Mouse (Mus musculus) urinary bladder, postnatal 25 days (tissue): ENCODE data around the gene Parp3.

ENCODE experiments used
- DNase-seq: peaks from one replicate; pipeline ENCODE4 v3.0.0; 2022; ENCODE audit warnings: low spot score

The Parp3 gene

DNA sequence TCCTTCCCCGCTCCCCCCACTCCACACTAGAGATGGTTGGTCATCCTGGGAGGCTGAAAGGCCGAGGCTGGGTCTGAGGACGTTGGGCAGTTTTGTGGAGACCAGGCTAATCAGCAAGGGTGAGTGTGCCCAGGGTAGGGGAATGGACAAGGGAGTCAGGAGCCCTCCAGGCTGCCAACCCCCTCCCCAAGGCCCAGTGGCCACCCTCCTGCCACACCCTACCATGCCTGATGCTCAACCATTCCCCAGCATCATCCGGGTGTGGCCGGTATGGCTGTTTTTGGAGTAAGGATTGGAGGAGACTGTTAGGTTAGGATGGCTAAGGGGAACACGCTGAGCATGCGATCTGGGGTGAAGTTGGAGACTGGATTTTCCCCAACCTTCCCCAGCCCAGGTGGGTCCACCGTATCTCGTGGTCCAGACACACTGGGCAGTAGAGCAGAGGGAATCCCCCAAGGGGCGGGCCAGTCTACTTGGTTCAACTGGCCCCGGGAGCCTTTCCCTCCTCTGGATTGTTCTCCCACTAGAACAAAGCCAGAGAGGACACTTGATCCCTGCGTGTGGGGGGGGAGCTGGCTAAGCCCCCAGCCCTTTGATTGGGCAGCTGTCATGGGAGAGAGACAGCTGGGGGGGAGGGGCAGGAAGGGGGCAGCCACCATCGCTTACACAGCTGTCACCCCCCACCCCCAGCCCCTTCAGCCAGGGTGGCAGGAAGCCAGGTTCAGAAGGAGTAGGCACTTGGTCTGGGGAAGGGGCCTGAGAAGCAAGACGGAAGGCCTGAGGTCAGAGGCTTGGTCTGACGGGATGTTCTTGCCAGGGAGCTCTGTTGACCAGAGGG, 20.2 kb downstream of the Parp3 start:
- DNase-seq: no peak

DNA sequence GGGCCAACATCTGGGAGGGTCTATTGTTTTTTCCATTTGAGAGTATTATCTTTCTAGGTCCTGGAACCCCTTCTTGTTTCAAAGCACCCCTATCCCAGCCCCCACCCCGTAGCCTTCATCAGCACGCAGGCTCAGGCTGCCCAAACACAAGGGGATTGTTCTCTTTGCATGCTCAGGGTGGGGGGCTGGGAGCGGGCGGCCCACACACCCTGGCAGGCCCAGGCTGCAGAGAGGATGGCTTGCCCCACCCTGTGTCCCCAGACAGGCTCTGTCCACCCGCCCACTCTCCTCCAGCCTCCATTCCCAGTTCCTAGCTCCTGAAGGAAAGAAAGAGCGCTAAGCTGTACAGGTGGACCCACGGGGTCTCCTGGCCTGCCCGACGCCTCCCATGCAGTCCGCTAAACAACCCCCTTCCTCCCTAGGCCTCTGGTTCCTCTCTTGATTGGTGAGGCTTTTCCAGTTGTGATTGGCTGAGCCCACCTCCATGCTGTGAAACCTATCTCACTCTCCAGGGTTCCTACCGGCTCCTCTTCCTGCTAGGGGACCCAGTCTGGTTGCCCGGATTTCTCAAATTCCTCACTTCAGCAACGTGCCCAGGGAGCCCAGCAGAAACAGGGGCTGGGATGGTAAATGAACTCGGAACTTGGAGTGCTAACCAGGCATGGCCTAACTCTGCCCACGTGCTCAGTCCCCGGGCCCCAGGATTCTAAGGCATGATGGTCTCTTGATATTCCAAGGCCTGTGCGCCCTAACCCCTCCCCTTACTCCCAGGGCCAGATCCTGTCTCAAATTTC, 21.7 kb downstream of the Parp3 start:
- DNase-seq: no peak

DNA sequence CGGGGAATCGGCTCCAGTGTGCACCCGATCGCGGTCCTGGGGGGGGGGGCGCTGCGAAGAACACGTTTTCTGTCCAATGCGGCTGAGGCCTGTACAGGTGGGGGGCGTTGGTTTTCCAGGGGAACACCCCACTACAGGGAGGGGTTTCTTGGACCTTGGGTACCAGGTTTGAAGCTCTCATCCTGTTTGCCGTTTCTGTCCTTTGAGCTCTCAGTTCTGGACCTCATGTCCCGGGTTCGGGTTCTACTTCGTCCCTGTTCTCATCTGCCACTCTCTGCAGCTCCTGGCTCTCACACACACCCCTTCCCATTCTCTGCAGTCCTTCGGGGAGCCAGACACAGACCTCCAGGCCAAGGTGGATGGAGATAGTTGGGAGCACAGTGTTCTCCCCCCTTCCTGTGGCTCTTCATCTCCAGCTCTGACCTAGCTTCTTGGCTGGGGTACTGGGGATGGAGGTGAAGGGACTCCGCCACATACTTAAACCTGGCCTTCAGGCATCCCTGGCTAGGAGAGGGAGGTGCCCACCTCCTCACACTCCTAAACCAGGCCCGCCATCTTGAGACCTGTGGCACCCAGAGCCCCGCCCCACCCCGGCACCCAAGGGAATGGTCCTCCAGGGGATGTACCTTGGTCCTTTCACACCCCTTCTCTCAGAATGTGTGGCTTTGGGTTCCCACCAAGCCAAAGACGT, 22.5 kb downstream of the Parp3 start:
- no peak for DNase-seq

DNA sequence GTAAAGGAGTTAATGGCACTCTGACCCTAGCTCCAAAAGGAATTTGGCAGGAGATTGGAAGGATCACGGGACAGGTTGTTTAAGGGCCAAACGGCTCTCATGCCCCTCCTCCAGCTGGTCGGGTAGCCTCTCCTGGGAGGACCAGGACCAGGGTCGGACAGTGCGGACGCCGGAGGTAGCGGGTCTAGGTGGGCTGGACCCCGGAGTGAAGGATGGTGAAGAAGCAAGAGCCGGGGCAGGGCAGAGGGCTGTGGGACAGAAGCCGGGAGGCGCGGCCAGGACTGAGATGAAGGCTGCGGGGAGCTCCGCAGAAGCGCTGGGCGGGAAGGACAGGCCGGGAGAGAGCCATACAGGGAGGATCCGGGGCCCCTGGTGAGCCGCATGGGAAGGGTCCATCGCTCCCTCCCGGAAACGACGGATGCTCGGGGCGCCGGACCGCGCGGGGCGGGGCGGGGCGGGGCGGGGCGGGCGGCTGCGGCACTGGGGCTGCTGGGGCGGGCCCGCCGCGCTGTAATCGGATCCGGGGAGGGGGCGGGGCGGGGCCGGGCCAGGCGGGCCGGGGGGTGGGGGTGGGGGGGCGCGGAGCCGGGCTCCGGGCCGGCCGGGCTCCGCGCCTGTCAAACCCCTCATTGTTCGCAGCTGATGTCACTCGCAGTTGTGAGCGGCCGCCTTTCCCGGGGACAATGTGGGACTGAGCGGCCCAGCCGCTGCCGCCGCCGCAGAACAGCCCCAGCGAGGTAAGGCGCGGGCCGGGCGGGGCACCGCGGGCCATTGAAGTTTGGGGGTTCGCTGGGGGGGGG, 23.3 kb downstream of the Parp3 start, which contains the start of gene Pcbp4:
Pcbp4 (plus strand) TSS at position 21 of the 800 bp plus-strand sequence.
- no peak for DNase-seq

DNA sequence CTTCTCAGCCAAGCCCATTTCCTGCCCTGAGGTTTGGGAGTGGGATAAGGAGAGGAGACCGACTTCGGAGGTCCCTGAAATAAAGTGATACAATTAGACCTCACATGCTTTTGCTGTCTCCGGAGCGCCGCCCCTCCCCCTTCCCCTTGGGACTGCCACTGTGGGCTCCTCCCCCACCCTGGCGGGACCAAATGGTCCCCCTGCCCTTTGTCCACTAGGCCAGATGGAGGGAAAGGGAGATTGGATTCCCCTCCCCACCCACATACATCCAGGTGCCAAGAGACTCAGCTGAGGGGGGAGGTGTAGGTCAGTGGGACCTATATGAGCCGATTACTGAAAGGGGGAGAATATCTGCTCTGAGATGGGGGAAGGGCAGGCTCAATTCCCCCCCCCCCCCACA, 23.9 kb downstream of the Parp3 start:
- DNase-seq: no peak

DNA sequence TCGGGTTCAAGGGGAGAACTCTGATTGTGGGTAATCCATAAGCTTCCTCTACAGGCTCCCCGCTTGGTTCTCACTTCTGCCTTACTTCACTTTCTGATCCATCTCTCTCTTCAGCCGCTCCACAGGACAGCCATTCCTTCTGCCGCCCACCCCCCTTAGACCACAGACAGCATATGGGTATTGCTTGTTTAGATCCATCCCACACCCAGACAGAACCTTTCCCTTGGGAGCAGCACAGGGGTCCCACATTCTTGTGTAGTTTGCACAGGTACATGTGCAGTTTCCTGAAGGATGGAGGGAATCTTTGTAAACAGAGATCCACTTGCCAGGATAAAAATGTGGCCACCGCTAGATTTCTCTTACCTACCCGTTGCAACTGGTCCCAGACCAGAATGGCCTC, 24.4 kb downstream of the Parp3 start:
- DNase-seq: no peak

DNA sequence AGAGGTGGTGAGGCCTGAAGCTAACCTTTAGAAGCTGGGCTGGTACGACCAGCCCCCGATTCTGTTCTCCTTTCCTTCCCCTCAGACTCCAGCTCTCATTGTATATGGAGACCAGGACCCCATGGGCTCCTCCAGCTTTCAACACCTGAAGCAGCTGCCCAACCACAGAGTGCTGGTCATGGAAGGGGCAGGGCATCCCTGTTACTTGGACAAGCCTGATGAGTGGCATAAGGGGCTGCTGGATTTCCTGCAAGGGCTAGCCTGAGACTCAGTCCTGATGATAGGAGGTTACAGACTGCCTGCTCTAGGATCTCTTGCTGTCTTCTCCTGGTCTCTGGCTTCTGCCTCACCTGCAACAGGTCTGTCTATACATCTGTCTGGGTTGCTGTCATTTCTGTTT, 24.9 kb downstream of the Parp3 start:
- no peak for DNase-seq

DNA sequence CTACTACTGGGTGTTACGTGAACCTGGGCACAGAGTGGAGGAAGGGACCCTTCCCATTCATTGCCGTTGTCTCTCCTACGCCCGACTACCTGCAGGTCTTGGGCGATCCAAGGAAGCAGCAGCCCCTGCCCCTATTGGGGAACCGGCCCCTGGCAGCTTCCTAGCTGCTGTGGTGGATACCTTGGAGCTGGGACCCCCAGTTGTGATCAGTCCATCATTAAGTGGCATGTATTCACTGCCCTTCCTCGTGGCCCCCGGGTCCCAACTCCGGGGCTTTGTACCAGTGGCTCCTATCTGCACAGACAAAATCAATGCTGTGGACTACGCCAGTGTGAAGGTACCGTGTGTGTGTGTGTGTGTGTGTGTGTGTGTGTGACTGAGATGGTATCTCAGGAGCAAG, 25.5 kb downstream of the Parp3 start:
- no peak for DNase-seq

DNA sequence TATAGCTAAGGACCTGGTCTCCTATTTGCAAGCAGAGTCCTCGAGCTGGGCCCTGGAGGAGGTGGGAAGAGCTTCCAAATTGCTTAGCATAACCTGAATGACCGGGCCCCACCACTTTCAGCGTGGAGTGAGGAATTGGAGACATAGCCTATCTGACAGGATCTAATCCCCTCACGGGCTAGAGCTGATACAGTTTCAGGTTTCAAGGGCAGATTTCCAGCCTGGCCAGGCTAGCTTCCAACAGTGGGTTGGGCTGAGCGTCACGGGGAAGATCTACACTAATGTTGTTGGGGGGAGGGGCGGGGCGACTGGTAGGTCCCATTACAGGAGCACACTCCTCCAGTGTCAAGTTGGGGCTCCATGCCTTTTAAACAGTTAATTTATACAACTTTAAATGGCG, 26.1 kb downstream of the Parp3 start:
- DNase-seq: no peak

DNA sequence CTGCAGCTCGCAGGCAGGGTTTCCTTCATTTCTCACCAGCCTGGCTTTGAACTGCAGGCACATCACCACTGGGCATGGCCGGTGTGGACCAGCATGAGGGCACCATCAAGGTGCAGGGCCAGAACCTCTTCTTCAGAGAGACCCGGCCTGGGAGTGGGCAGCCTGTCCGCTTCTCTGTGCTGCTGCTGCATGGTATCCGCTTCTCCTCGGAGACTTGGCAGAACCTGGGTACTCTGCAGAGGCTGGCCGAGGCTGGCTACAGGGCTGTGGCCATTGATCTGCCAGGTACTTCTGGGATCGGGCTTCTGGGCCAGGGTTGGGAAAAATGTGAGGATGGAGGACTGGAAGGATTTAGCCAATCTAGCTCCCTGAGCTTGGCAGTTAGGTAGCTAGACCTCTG, 26.8 kb downstream of the Parp3 start:
- no peak for DNase-seq

DNA sequence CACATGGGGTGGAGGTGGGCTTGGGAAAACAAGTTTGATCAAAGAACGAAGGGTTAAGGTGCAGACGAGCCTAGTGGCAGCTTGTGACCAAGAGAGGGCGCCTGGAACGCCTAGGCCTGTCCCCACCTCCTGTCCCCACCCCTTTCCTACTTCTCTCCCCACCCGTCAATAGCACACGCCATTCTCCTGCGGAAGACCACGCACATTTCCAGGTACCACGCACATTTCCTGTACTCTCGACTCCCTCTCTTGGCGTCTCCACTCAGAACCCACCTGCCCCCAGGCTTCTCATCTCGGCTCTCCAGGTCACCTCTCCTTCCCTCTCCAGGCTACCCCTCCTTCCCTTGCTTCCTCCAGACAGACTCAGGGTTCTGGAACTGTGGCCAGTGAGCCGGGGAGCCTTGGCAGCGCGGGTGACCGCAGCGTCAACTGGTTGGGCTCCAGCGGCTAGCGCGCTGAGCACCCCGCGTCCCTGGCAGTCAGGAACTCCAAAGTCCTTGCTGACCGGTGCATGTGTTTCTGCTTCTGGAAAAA, 28.2 kb downstream of the Parp3 start:
- peak; percentile 54 for DNase-seq

DNA sequence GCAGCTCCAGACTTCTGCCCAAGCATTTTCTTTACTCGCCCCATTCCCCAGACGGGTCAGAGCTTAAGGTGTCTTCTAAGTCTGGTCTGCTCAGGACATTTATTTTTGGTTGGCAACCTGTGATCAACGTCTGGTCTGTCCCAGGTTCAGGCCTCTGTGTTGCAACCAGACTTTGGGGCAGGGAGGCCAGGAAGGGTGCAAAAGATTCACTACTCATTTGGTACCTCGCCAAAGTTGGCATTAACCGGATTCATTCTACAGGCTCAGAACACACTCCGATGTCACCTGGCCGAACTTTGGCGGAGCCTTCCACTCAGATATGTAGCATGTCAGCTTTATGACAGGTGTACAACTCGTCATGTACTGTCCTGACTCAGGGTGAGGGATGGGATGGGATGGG, 28.8 kb downstream of the Parp3 start:
- DNase-seq: no peak

DNA sequence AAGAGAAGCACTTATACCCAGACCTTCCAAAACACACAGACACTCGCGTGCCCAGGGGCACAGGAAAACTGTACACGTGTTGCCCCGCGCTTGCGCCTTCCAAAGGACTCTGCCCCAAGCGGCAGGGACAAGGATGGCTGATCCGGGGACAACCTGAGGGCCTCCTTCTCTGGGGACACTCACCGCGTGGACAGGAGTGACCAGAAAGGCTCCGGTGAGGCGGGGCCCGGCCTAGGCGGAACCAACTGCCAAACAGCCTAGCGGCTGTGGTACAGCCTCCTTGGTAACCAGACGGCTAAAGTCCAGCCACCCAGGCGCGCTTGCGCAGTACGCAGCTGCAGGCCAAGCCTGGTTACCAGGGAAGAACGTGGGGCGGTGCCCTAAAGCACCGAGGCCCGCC, 29.4 kb downstream of the Parp3 start, which contains the start of the genes Abhd14b and Abhd14a:
Abhd14b (plus strand) TSS at position 112 of the 400 bp plus-strand sequence.
Abhd14a (minus strand) TSS at position 331 of the 400 bp plus-strand sequence.
- DNase-seq: peak; percentile 89

DNA sequence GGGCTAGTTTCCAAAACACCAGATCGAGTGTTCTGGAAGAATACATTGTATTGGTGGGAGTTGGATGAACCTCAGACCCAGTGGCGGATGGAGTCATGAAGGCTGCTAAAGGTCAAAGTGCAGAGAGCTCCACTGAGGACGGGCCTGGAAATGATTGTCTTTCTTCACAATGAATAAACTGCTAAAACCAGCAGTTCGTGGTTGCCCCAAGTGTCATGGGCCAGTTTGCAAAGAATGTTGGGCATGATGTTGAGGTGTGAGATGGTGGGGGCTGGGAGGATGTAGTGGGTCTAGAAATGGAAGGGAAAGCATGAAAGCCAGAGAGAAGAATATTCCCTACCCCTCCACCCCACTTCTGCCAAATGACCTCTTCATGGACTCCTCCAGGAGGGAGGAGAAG, 31.9 kb downstream of the Parp3 start:
- no peak for DNase-seq

DNA sequence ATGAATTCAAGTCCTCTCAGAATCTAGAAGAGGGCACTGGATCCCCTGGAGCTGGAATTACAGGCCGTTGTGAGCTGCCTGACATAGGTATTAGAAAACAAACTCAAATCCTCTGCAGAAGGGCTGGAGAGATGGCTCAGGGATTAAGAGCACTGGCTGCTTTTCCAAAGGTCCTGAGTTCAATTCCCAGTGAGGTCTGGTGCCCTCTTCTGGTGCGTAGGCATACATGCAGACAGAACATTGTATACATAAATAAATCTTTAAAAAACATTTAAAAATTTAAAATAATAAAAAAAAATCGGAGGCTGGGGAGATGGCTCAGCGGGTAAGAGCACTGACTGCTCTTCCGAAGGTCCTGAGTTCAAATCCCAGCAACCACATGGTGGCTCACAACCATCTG, 34.1 kb downstream of the Parp3 start:
- DNase-seq: no peak

DNA sequence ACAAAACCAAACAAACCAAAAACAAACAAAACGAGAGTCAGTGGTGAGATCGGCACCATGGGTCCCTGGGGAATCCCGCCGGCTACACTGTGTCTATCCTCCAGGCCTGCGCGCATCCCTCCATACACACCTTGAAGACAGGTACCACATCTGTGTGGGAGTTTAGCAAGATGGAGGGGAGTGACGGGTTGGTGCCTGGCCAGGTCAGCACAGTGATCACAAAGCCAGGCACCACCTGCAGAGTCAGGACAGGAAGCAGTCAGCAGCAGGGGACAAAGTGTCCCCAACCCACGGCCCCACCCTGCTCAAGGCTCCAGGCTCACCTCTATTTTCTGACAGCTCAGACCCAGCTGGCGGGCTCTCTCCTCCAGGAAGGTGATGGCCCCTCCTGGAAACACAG, 40.2 kb downstream of the Parp3 start:
- no peak for DNase-seq

DNA sequence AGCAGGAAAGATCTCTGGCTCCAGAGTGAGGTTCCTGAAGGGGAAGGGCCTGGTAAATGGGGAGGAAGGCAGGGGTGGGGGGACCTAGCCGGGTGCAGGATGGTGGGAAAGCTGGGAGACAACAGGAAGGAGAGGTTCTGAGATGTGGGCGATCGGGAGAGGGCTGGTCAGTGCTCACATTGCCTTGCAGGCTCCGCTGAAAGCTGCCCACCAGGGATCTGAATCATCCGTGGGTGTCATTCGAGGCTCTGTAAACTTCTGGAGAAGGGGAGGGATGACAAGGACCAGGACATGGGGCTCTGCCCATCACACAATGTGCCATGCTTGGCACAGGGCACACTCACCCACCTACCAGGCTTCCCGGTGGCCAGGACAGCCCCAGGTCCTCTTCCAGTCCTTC, 43.4 kb downstream of the Parp3 start:
- DNase-seq: no peak

DNA sequence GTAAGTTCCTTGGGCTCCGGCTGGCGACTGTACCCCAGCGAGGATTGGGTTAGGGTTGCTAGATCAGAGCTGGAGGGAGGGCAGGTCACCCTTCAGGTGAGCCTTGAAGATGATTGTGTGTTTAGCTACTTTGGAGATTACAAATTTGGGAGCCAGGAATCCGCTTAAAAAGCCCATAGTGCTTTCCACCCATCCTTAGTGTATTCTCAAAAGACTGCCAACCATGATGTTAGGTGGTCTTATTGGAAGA, 46.8 kb downstream of the Parp3 start:
- no peak for DNase-seq

DNA sequence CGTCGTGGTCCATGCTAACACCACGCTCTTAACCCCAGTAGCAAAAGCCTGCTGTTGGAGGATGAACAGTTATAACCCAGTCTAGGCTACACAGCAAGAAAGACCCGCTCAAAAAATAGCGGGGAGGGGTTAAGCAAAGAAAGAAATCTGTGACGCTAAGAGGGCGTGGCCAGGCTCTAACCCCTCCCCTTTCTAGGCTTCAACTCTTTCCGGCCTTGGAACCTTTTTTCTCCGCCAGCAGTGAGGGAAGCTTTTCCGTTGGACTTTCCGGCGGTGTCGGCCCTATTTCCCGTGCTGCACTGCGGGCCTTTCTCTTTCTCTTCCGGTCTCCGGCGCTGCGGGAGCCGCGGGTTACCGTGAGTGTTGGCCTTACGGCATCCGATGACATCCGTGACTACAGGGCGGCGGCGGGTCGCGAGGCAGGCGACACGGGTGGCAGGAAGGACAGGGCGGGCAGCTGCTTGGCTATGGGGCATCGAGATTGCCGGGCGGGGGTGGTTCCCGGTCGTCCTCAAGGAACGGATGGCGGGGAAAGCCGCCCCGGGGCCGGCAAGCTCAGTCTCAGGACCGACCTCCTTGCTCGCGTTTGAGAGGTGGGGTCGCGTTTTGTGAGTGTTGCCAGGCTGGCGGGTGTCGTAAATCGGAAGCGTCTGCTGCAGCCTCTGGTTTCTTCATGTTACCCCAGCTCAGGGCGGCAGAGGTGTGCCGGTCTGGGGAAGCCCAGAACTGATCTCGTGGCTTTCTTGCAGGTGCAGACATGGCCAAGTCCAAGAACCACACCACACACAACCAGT, 47.3 kb downstream of the Parp3 start, which contains the start of gene Rpl29:
Rpl29 (plus strand) TSS at position 234 of the 794 bp plus-strand sequence.
- DNase-seq: peak; percentile 94

DNA sequence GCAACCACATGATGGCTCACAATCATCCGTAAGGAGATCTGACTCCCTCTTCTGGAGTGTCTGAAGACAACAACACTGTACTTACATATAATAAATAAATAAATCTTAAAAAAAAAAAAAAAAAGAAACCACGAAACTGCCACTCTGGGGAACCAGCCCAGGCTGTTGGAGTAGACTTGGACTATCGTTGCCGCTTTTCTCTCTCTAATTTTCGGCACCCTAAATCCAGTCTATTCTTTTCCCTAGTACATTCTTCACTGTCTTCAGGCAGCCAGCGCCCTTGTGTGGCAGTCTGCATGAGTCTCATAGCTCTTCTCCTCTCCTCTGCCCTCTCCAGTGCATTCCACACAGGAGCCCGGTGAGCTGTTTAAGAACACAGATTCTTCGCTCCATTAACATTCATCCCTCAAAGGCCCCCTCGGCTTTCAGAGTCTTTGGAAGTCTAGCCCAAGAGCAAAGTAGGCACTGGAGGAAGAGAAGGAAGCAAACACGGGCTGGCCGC, 48.0 kb downstream of the Parp3 start:
- no peak for DNase-seq

DNA sequence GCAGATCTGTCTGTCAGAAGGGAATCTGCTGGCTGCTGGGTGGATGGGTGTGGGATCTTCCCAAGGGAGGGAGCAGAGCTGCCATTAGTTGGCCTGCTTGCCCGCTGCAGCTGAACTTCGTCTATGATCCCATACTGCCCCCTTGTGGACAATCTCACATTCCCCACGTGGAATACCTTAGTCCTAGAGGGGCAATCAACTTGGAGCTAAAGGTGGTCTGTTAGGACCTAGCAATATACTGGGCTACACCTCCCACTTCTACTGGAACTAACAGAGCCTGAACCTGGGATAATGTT, 54.9 kb downstream of the Parp3 start:
- peak; percentile 81 for DNase-seq
